Mouse (Mus musculus): Measurements from ENCODE around the gene Pex26. TPM values are rescaled to one million over a fixed set of nuclear protein-coding genes. Genes with fewer than 3 reads are reported as not detected.

Pex26 gene
- polyA plus RNA-seq, 1 experiment from 2014 or later, result 16.4 TPM

DNA sequence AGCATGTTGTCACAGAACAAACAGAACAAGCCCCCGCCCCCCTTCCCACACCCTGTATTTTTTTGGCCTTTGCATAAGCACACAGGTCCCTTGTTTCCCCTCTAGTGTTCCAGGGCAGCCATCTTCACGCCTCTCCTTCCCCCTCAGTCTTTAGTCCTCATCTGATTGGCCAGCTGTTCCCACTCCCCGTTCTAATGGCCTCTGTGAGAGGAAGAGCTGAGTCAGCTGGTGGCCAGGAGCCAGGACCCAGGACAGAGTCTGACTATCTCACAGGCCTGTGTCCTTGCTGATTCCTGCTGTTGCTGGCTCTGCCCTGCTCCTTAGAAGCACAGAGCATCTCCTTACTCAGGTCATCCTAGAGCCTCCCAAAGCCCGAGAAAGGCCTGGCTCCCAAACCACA, 39.4 kb upstream of the Pex26 start:
- WGBS, result 63% methylated on average over 4 of the region's 4 CpGs
- H3K36me3 ChIP-seq (ENCODE audit: control insufficient read depth, insufficient read depth, low read length), result no peaks in the 10 kb centered on the region

DNA sequence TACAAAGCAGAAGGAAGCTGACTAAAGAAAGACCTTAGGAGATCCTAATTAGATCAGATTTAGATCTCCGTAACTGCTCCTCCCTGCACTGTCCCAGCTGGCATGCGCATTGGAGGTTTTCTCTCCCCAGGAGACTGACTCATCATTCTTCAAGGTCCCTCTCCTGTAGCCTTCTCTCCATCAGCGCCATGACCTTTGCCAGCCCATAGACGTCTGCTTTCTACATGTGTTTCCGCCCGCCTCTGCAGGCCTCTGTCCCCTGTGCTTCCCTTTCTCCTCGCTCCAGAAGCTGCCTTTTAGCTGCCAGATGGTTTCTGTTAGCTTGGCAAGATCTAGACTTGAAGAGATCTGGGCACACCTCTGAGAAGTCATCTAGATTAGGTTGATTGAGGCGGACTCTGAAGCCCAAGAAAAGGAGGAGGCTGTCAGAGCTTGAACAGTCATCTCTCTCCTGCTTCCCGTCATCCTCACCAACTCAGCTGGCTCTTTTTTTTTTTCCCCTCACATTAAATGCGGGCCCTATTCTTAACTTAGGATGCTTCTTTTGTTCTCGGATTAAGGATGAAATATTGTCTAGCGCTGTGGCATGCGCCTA, 38.4 kb upstream of the Pex26 start:
- no peak overlapping the region for H3K4me3 ChIP-seq (replicated peaks; ENCODE audit: low read depth, low read length)
- ATAC-seq (ENCODE audit: low FRiP score, low TSS enrichment) (no peak), DNase-seq (no peak)
- WGBS, result 44% methylated on average over 13 of the region's 13 CpGs
- no peak overlapping the region for H3K4me2 ChIP-seq (ENCODE audit: low read length)
- H3K27me3 ChIP-seq (ENCODE audit: control insufficient read depth, insufficient read depth, low read length), result no peaks in the 10 kb centered on the region
- peaks cover 3% of the 10 kb centered on the region; the same call in 1 of the 2 replicates for H3K4me1 ChIP-seq (ENCODE audit: control insufficient read depth, insufficient read depth, low read length)
- no peaks in the 10 kb centered on the region for H3K36me3 ChIP-seq (ENCODE audit: control insufficient read depth, insufficient read depth, low read length)
- no peaks in the 10 kb centered on the region for H3K9me3 ChIP-seq (ENCODE audit: control insufficient read depth, low read length)
- H3K9ac ChIP-seq (replicated peaks; ENCODE audit: low read length), result no peak overlapping the region
- no peak overlapping the region for H3K27ac ChIP-seq (replicated peaks; ENCODE audit: low read depth, low read length)

More for the DNA sequence above, 39.4 kb upstream of the Pex26 start:
- Histone ChIP-seq H3K27ac (replicated peaks; ENCODE audit: low read depth, low read length) (no peak overlapping the region), H3K9me3 (ENCODE audit: control insufficient read depth, low read length) (no peaks in the 10 kb centered on the region), H3K4me3 (replicated peaks; ENCODE audit: low read depth, low read length) (no peak overlapping the region), H3K4me1 (ENCODE audit: control insufficient read depth, insufficient read depth, low read length) (peaks cover 3% of the 10 kb centered on the region; the same call in 1 of the 2 replicates), H3K4me2 (ENCODE audit: low read length) (no peak overlapping the region), H3K9ac (replicated peaks; ENCODE audit: low read length) (no peak overlapping the region), H3K27me3 (ENCODE audit: control insufficient read depth, insufficient read depth, low read length) (no peaks in the 10 kb centered on the region)
- DNase-seq, result no peak
- no peak for ATAC-seq (ENCODE audit: low FRiP score, low TSS enrichment)

DNA sequence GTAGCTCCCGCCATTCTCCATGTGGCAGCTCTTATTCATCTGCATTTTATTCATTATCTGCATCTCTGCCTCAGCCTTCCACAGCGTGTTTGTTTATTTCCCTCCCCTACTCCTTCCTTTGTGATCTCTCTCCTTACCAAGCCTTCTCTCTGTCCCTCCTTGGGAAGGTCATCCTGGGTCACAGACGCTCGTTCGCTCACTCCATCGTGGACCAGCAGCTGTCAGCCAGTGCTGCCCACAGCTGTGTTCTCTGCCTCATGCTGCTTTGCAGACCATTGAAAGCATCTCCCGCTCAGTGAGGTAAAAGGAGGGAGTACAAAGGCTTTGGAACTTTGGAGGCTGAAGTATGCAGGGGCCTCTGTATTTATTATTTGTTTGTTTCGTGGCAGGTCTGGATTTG, 37.6 kb upstream of the Pex26 start:
- no peak overlapping the region for H3K4me3 ChIP-seq (replicated peaks; ENCODE audit: low read depth, low read length)
- no peaks in the 10 kb centered on the region for H3K9me3 ChIP-seq (ENCODE audit: control insufficient read depth, low read length)
- WGBS, result 32% methylated on average over 8 of the region's 8 CpGs
- H3K4me2 ChIP-seq (ENCODE audit: low read length), result no peak overlapping the region
- peaks cover 3% of the 10 kb centered on the region; the same call in 1 of the 2 replicates for H3K4me1 ChIP-seq (ENCODE audit: control insufficient read depth, insufficient read depth, low read length)
- H3K27ac ChIP-seq (replicated peaks; ENCODE audit: low read depth, low read length), result no peak overlapping the region
- H3K36me3 ChIP-seq (ENCODE audit: control insufficient read depth, insufficient read depth, low read length), result no peaks in the 10 kb centered on the region
- H3K9ac ChIP-seq (replicated peaks; ENCODE audit: low read length), result no peak overlapping the region
- DNase-seq, result no peak
- no peaks in the 10 kb centered on the region for H3K27me3 ChIP-seq (ENCODE audit: control insufficient read depth, insufficient read depth, low read length)
- ATAC-seq (ENCODE audit: low FRiP score, low TSS enrichment), result no peak

DNA sequence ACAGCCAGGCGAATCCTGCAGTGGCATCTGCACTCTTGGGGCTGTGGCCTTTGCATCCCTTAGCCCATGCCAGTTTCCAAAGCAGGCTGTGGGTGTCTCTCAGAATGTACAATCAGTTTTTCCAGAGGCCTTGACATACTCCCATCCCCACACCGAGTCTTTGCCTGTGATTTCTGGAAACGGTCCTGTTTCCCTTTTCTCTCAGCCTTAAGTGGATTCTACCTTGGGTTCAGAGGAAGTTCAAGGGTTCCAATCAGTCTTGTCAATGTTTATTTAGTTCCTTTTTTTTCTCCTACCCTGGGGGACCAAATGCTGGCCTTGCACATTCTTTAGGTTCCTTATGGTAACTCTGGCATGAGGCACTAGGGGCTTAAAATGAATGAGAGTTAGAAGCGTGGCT, 36.7 kb upstream of the Pex26 start:
- Histone ChIP-seq H3K36me3 (ENCODE audit: control insufficient read depth, insufficient read depth, low read length) (no peaks in the 10 kb centered on the region), H3K4me1 (ENCODE audit: control insufficient read depth, insufficient read depth, low read length) (peaks cover 3% of the 10 kb centered on the region; the same call in 1 of the 2 replicates), H3K27ac (replicated peaks; ENCODE audit: low read depth, low read length) (no peak overlapping the region), H3K27me3 (ENCODE audit: control insufficient read depth, insufficient read depth, low read length) (no peaks in the 10 kb centered on the region), H3K9ac (replicated peaks; ENCODE audit: low read length) (no peak overlapping the region), H3K9me3 (ENCODE audit: control insufficient read depth, low read length) (no peaks in the 10 kb centered on the region), H3K4me3 (replicated peaks; ENCODE audit: low read depth, low read length) (no peak overlapping the region), H3K4me2 (ENCODE audit: low read length) (no peak overlapping the region)
- no peak for ATAC-seq (ENCODE audit: low FRiP score, low TSS enrichment)
- WGBS, result 56% methylated on average over 4 of the region's 4 CpGs
- no peak for DNase-seq

DNA sequence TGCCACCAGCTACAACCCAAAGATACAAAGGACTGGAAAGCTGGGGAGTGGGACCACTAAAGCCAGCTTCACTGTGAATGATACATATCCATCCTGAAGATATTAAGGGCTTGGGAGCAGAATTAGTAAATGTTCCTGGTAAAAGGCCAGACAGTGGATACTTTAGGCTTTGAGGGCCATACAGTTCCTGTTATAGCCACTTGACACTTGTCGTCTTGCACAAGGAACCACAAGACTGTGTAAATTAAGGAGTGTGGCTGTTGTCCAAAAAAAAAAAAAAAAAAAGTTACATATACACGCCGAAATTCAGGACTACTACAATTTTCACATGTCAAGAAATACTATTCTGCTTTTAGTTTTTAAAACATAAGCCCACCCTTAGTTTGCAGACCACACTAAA, 35.1 kb upstream of the Pex26 start:
- no peak overlapping the region for H3K4me3 ChIP-seq (replicated peaks; ENCODE audit: low read depth, low read length)
- no peak overlapping the region for H3K27ac ChIP-seq (replicated peaks; ENCODE audit: low read depth, low read length)
- DNase-seq, result no peak
- H3K4me2 ChIP-seq (ENCODE audit: low read length), result no peak overlapping the region
- H3K36me3 ChIP-seq (ENCODE audit: control insufficient read depth, insufficient read depth, low read length), result no peaks in the 10 kb centered on the region
- no peak overlapping the region for H3K9ac ChIP-seq (replicated peaks; ENCODE audit: low read length)
- no peaks in the 10 kb centered on the region for H3K9me3 ChIP-seq (ENCODE audit: control insufficient read depth, low read length)
- 64% methylated on average over 3 of the region's 3 CpGs for WGBS
- H3K4me1 ChIP-seq (ENCODE audit: control insufficient read depth, insufficient read depth, low read length), result peaks cover 3% of the 10 kb centered on the region; the same call in 1 of the 2 replicates
- ATAC-seq (ENCODE audit: low FRiP score, low TSS enrichment), result no peak
- H3K27me3 ChIP-seq (ENCODE audit: control insufficient read depth, insufficient read depth, low read length), result no peaks in the 10 kb centered on the region

DNA sequence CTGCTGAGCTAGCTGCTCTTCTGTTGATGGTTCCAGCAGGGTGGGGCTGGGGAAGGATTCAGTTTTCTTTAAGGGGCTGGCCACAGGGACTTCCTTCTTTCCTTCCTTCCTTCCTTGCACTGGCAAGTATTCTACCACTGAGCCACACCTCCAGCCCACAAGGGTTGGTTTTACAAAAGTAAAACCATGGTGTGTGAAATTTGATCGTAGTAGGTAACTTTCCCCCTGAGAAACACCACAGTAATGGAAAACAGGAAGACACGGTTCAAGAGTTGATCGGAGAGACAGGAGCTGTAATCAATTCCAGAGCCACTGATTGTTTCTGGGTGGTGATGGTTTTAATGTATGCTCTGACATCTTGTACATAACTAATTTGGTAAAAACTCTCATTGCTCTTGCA, 34.0 kb upstream of the Pex26 start:
- Histone ChIP-seq H3K9me3 (ENCODE audit: control insufficient read depth, low read length) (no peaks in the 10 kb centered on the region), H3K36me3 (ENCODE audit: control insufficient read depth, insufficient read depth, low read length) (no peaks in the 10 kb centered on the region), H3K4me1 (ENCODE audit: control insufficient read depth, insufficient read depth, low read length) (peaks cover 3% of the 10 kb centered on the region; the same call in 1 of the 2 replicates), H3K4me3 (replicated peaks; ENCODE audit: low read depth, low read length) (no peak overlapping the region), H3K9ac (replicated peaks; ENCODE audit: low read length) (no peak overlapping the region), H3K4me2 (ENCODE audit: low read length) (no peak overlapping the region), H3K27me3 (ENCODE audit: control insufficient read depth, insufficient read depth, low read length) (no peaks in the 10 kb centered on the region), H3K27ac (replicated peaks; ENCODE audit: low read depth, low read length) (no peak overlapping the region)
- 84% methylated on average over 3 of the region's 3 CpGs for WGBS
- DNase-seq (no peak), ATAC-seq (ENCODE audit: low FRiP score, low TSS enrichment) (no peak)

DNA sequence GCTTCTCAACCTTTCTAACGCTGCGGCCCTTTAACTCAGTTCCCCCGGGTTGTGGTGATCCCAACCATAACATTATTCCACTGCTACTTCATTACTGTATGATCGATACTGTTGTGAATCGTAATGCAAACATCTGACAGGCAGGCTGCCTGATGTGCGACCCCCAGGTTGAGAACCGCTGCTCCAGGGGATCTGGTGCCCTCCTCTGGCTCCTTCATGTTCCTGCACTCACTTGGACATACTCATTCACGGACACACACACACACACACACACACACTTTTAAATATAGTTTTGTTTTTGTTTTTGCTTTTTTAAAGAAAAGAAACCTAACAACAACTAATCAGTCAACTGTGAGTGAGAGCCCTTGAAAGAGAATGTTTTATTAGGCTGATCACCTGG, 33.3 kb upstream of the Pex26 start:
- Histone ChIP-seq H3K27ac (replicated peaks; ENCODE audit: low read depth, low read length) (no peak overlapping the region), H3K4me2 (ENCODE audit: low read length) (no peak overlapping the region), H3K36me3 (ENCODE audit: control insufficient read depth, insufficient read depth, low read length) (no peaks in the 10 kb centered on the region), H3K4me3 (replicated peaks; ENCODE audit: low read depth, low read length) (no peak overlapping the region), H3K4me1 (ENCODE audit: control insufficient read depth, insufficient read depth, low read length) (peaks cover under 1% of the 10 kb centered on the region; the same call in 1 of the 2 replicates), H3K27me3 (ENCODE audit: control insufficient read depth, insufficient read depth, low read length) (no peaks in the 10 kb centered on the region), H3K9me3 (ENCODE audit: control insufficient read depth, low read length) (no peaks in the 10 kb centered on the region), H3K9ac (replicated peaks; ENCODE audit: low read length) (no peak overlapping the region)
- WGBS, result 92% methylated on average over 8 of the region's 8 CpGs
- DNase-seq, result no peak
- ATAC-seq (ENCODE audit: low FRiP score, low TSS enrichment), result no peak

DNA sequence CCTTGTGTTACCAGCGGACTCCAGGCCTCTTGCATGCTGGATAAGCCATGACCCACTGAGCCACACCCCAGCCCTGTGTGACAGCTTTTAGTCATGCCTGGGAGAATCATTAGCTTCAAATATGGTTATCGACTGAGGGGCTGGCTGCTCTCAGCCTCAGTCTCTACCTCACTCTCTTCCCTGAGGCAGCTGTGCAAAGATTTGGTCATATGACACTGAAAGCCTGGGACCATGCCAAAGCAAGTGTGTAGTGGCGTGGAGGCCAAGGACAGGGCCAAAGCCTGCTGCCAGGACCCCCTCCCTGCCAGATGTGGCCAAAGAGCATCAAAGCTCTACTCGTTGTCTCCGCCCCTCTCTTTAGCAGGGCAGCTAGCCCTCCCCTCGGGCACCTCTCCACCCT, 31.7 kb upstream of the Pex26 start:
- H3K27me3 ChIP-seq (ENCODE audit: control insufficient read depth, insufficient read depth, low read length), result no peaks in the 10 kb centered on the region
- no peak overlapping the region for H3K4me2 ChIP-seq (ENCODE audit: low read length)
- H3K9ac ChIP-seq (replicated peaks; ENCODE audit: low read length), result no peak overlapping the region
- no peaks in the 10 kb centered on the region for H3K9me3 ChIP-seq (ENCODE audit: control insufficient read depth, low read length)
- ATAC-seq (ENCODE audit: low FRiP score, low TSS enrichment) (no peak), DNase-seq (no peak)
- 60% methylated on average over 6 of the region's 6 CpGs for WGBS
- H3K4me3 ChIP-seq (replicated peaks; ENCODE audit: low read depth, low read length), result no peak overlapping the region
- no peaks in the 10 kb centered on the region for H3K36me3 ChIP-seq (ENCODE audit: control insufficient read depth, insufficient read depth, low read length)
- H3K27ac ChIP-seq (replicated peaks; ENCODE audit: low read depth, low read length), result no peak overlapping the region
- H3K4me1 ChIP-seq (ENCODE audit: control insufficient read depth, insufficient read depth, low read length), result no peaks in the 10 kb centered on the region

DNA sequence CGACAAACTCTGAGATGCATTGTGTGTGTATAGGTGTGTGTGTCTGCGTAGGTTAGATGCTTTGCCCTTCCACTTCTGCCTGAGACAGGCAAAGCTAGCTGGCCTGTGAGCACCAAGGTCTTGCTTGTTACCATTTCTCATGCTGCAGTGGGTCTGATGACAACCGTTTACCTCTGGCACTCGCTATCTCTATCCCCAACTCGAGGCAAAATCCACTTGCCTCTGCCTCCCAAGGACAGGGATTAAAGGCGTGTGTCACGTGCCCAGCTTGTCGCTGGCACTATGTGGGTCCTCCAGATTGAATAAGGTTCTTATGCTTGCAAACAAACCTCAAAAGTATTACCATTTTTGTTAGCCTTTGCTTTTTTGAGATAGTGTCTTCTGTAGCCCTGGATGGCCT, 30.3 kb upstream of the Pex26 start:
- no peak overlapping the region for H3K4me3 ChIP-seq (replicated peaks; ENCODE audit: low read depth, low read length)
- H3K9me3 ChIP-seq (ENCODE audit: control insufficient read depth, low read length), result no peaks in the 10 kb centered on the region
- no peaks in the 10 kb centered on the region for H3K27me3 ChIP-seq (ENCODE audit: control insufficient read depth, insufficient read depth, low read length)
- no peaks in the 10 kb centered on the region for H3K4me1 ChIP-seq (ENCODE audit: control insufficient read depth, insufficient read depth, low read length)
- no peak overlapping the region for H3K27ac ChIP-seq (replicated peaks; ENCODE audit: low read depth, low read length)
- WGBS, result 77% methylated on average over 8 of the region's 8 CpGs
- H3K4me2 ChIP-seq (ENCODE audit: low read length), result no peak overlapping the region
- no peak overlapping the region for H3K9ac ChIP-seq (replicated peaks; ENCODE audit: low read length)
- H3K36me3 ChIP-seq (ENCODE audit: control insufficient read depth, insufficient read depth, low read length), result no peaks in the 10 kb centered on the region
- DNase-seq, result no peak
- ATAC-seq (ENCODE audit: low FRiP score, low TSS enrichment), result no peak

All from midbrain, embryonic 14.5 days (tissue).